Mouse (Mus musculus) neural tube, embryonic 12.5 days (tissue): ENCODE results near the gene C1qtnf7. TPM values are rescaled to one million over a fixed set of nuclear protein-coding genes. Genes with fewer than 3 reads are reported as not detected.

ENCODE experiments used
- ATAC-seq: fragments of 200-750 bp; cut with Nextera tagmentation; 2 replicates; pipeline ENCODE4 v1.8.0; 2017; ENCODE audit warnings: low read depth, mild to moderate bottlenecking, moderate TSS enrichment, moderate library complexity; ENCODE audit not compliant: low FRiP score
- H3K27ac ChIP-seq: fragments of 300-500 bp; sonication (generic); 2 replicates; pipeline ENCODE4 v1.5.1; 2016
- H3K27me3 ChIP-seq: fragments of 300-500 bp; sonication (generic); replicated peaks from 2 replicates; pipeline ENCODE4 v1.6.1; 2016; ENCODE audit warnings: mild to moderate bottlenecking
- H3K36me3 ChIP-seq: fragments of 300-500 bp; sonication (generic); 2 replicates; pipeline ENCODE4 v1.6.1; 2016; ENCODE audit warnings: mild to moderate bottlenecking
- H3K4me1 ChIP-seq: fragments of 300-500 bp; sonication (generic); 2 replicates; pipeline ENCODE4 v1.6.1; 2016
- H3K4me2 ChIP-seq: fragments of 300-500 bp; sonication (generic); replicated peaks from 2 replicates; pipeline ENCODE4 v1.6.1; 2016; ENCODE audit warnings: mild to moderate bottlenecking
- H3K4me3 ChIP-seq: fragments of 300-500 bp; sonication (generic); 2 replicates; pipeline ENCODE4 v1.5.1; 2016
- H3K9ac ChIP-seq: fragments of 300-500 bp; sonication (generic); 2 replicates; pipeline ENCODE4 v1.6.1; 2016; ENCODE audit warnings: mild to moderate bottlenecking
- H3K9me3 ChIP-seq: fragments of 300-500 bp; sonication (generic); 2 replicates; pipeline ENCODE4 v1.6.1; 2016; ENCODE audit warnings: mild to moderate bottlenecking
- whole genome bisulfite sequencing: fragments of 180-500 bp; shearing (Covaris S2); methylation state at CpG from one replicate; pipeline ENCODE4 v1.1.7; 2016; 5-methylcytosine and 5-hydroxymethylcytosine counted together
- polyA plus RNA-seq: library from polyadenylated mRNA; unstranded; fragments of >200 nt; fragmentation: Nextera tagmentation; extraction: Ambion mirVana; gene quantifications from 2 replicates; pipeline ENCODE4 v1.2.1, GENCODE M21; 2016

Gene C1qtnf7
- polyA plus RNA-seq, 1 experiment from 2014 or later = 1.1 TPM

- no peak for ATAC-seq
- Histone ChIP-seq H3K36me3 (no peaks in the 10 kb centered on the region), H3K27me3 (no peaks in the 10 kb centered on the region), H3K4me2 (no peak overlapping the region), H3K27ac (no peak overlapping the region), H3K4me3 (no peak overlapping the region), H3K9me3 (0 out of 2 replicates have a peak, but pooled peaks cover 9% of the 10 kb centered on the region), H3K9ac (no peak overlapping the region), H3K4me1 (no peaks in the 10 kb centered on the region)
- WGBS = 73% methylated on average over 7 of the region's 7 CpGs
Observed at GRCm38 (mm10) chr5:43542246-43542845, 27.0 kb downstream of the C1qtnf7 start.

GRCm38 (mm10) chr5:43549951-43550350, 34.6 kb downstream of the C1qtnf7 start:
- Histone ChIP-seq H3K27me3 (no peaks in the 10 kb centered on the region), H3K4me2 (no peak overlapping the region), H3K36me3 (no peaks in the 10 kb centered on the region), H3K9me3 (0 out of 2 replicates have a peak, but pooled peaks cover under 1% of the 10 kb centered on the region), H3K4me3 (no peak overlapping the region), H3K27ac (no peak overlapping the region), H3K4me1 (no peaks in the 10 kb centered on the region), H3K9ac (no peak overlapping the region)
- WGBS = 68% methylated on average over 4 of the region's 4 CpGs
- ATAC-seq = no peak

- WGBS = 48% methylated on average over 4 of the region's 4 CpGs
- Histone ChIP-seq H3K9me3 (no peaks in the 10 kb centered on the region), H3K36me3 (no peaks in the 10 kb centered on the region), H3K4me1 (no peaks in the 10 kb centered on the region), H3K27ac (no peak overlapping the region), H3K27me3 (no peaks in the 10 kb centered on the region), H3K9ac (no peak overlapping the region), H3K4me3 (no peak overlapping the region), H3K4me2 (no peak overlapping the region)
- ATAC-seq = no peak
Observed at GRCm38 (mm10) chr5:43550444-43550843, 35.1 kb downstream of the C1qtnf7 start.

GRCm38 (mm10) chr5:43554871-43555270, 39.5 kb downstream of the C1qtnf7 start:
- ATAC-seq = no peak
- no peaks in the 10 kb centered on the region for H3K36me3 ChIP-seq
- no peaks in the 10 kb centered on the region for H3K27me3 ChIP-seq
- H3K9ac ChIP-seq = no peak overlapping the region
- no peaks in the 10 kb centered on the region for H3K9me3 ChIP-seq
- H3K4me1 ChIP-seq = no peaks in the 10 kb centered on the region
- H3K4me2 ChIP-seq = no peak overlapping the region
- no peak overlapping the region for H3K4me3 ChIP-seq
- no peak overlapping the region for H3K27ac ChIP-seq
- WGBS = 8% methylated on average over 2 of the region's 2 CpGs

- Histone ChIP-seq H3K4me1 (no peaks in the 10 kb centered on the region), H3K9ac (no peak overlapping the region), H3K4me3 (no peak overlapping the region), H3K27ac (no peak overlapping the region), H3K27me3 (no peaks in the 10 kb centered on the region), H3K9me3 (no peaks in the 10 kb centered on the region), H3K4me2 (no peak overlapping the region), H3K36me3 (no peaks in the 10 kb centered on the region)
- ATAC-seq = no peak
- WGBS = 69% methylated on average over 6 of the region's 6 CpGs
Observed at GRCm38 (mm10) chr5:43555406-43555805, 40.1 kb downstream of the C1qtnf7 start.

GRCm38 (mm10) chr5:43557436-43557835, 42.1 kb downstream of the C1qtnf7 start:
- H3K9ac ChIP-seq = no peak overlapping the region
- no peaks in the 10 kb centered on the region for H3K27me3 ChIP-seq
- no peak overlapping the region for H3K27ac ChIP-seq
- H3K4me1 ChIP-seq = no peaks in the 10 kb centered on the region
- ATAC-seq = no peak
- H3K4me3 ChIP-seq = no peak overlapping the region
- no peaks in the 10 kb centered on the region for H3K9me3 ChIP-seq
- no peaks in the 10 kb centered on the region for H3K36me3 ChIP-seq
- H3K4me2 ChIP-seq = no peak overlapping the region
- WGBS = 73% methylated on average over 5 of the region's 5 CpGs

- H3K36me3 ChIP-seq = no peaks in the 10 kb centered on the region
Observed at GRCm38 (mm10) chr5:43561639-43562252, 46.4 kb downstream of the C1qtnf7 start.

GRCm38 (mm10) chr5:43569720-43570359, 54.5 kb downstream of the C1qtnf7 start:
- Histone ChIP-seq H3K4me2 (no peak overlapping the region), H3K27me3 (no peaks in the 10 kb centered on the region), H3K4me3 (no peak overlapping the region), H3K9me3 (no peaks in the 10 kb centered on the region), H3K27ac (no peak overlapping the region), H3K9ac (no peak overlapping the region), H3K36me3 (no peaks in the 10 kb centered on the region), H3K4me1 (no peaks in the 10 kb centered on the region)
- ATAC-seq = no peak
- whole genome bisulfite sequencing = 76% methylated on average over 3 of the region's 3 CpGs

More at GRCm38 (mm10) chr5:43561639-43562252, 46.4 kb downstream of the C1qtnf7 start:
- H3K27me3 ChIP-seq = no peaks in the 10 kb centered on the region
- 56% methylated on average over 2 of the region's 2 CpGs for WGBS
- H3K9ac ChIP-seq = no peak overlapping the region
- H3K4me2 ChIP-seq = no peak overlapping the region
- no peaks in the 10 kb centered on the region for H3K4me1 ChIP-seq
- ATAC-seq = no peak
- no peaks in the 10 kb centered on the region for H3K9me3 ChIP-seq
- H3K4me3 ChIP-seq = no peak overlapping the region
- no peak overlapping the region for H3K27ac ChIP-seq

- H3K9ac ChIP-seq = no peak overlapping the region
- H3K27ac ChIP-seq = no peak overlapping the region
- no peaks in the 10 kb centered on the region for H3K27me3 ChIP-seq
- 43% methylated on average over 2 of the region's 2 CpGs for WGBS
- no peaks in the 10 kb centered on the region for H3K4me1 ChIP-seq
- H3K4me2 ChIP-seq = no peak overlapping the region
- ATAC-seq = 0 out of 2 replicates have a peak, but pooled peaks have one; percentile 21
- H3K9me3 ChIP-seq = no peaks in the 10 kb centered on the region
- H3K4me3 ChIP-seq = no peak overlapping the region
- H3K36me3 ChIP-seq = no peaks in the 10 kb centered on the region
Observed at GRCm38 (mm10) chr5:43582876-43583275, 67.5 kb downstream of the C1qtnf7 start.

- 79% methylated on average over 6 of the region's 6 CpGs for WGBS
- no peak overlapping the region for H3K9ac ChIP-seq
Observed at GRCm38 (mm10) chr5:43583326-43584120, 68.2 kb downstream of the C1qtnf7 start.

GRCm38 (mm10) chr5:43584464-43584863, 69.1 kb downstream of the C1qtnf7 start:
- no peak overlapping the region for H3K4me2 ChIP-seq
- H3K36me3 ChIP-seq = no peaks in the 10 kb centered on the region
- no peak for ATAC-seq
- no peaks in the 10 kb centered on the region for H3K27me3 ChIP-seq
- no peak overlapping the region for H3K9ac ChIP-seq
- 66% methylated on average over 1 of the region's 1 CpGs for WGBS
- no peak overlapping the region for H3K27ac ChIP-seq
- H3K4me3 ChIP-seq = no peak overlapping the region
- no peaks in the 10 kb centered on the region for H3K4me1 ChIP-seq
- H3K9me3 ChIP-seq = no peaks in the 10 kb centered on the region

More at GRCm38 (mm10) chr5:43583326-43584120, 68.2 kb downstream of the C1qtnf7 start:
- Histone ChIP-seq H3K4me1 (no peaks in the 10 kb centered on the region), H3K27me3 (no peaks in the 10 kb centered on the region), H3K4me3 (no peak overlapping the region), H3K9me3 (no peaks in the 10 kb centered on the region), H3K27ac (no peak overlapping the region), H3K4me2 (no peak overlapping the region), H3K36me3 (no peaks in the 10 kb centered on the region)
- no peak for ATAC-seq
